Mouse (Mus musculus) left cerebral cortex, adult 8-10 months (tissue): Measurements from ENCODE around the gene Esp3. TPM values are rescaled to one million over a fixed set of nuclear protein-coding genes. Genes with fewer than 3 reads are reported as not detected.
"Not testable (repeated sequence)": the region's sequence is repeated elsewhere in the genome, so short reads cannot be mapped to it uniquely, and the experiment has no call there.

Source experiments
- DNase-seq, 2 experiments: peaks; one replicate each; pipeline ENCODE4 v3.0.0; 2022; ENCODE audit warnings: low spot score in 2 of 2
- total RNA-seq, 4 experiments: library from RNA; stranded (reverse); gene quantifications; 2 replicates each; pipeline ENCODE4 v1.2.4; 2022

Gene Esp3
- total RNA-seq: not detected

- DNase-seq: not testable (repeated sequence)
Measured at GRCm38 (mm10) chr17:40631775-40632174, at the start of gene Esp3. TSS of gene Esp3 (plus strand) at chr17:40632075.

DNA sequence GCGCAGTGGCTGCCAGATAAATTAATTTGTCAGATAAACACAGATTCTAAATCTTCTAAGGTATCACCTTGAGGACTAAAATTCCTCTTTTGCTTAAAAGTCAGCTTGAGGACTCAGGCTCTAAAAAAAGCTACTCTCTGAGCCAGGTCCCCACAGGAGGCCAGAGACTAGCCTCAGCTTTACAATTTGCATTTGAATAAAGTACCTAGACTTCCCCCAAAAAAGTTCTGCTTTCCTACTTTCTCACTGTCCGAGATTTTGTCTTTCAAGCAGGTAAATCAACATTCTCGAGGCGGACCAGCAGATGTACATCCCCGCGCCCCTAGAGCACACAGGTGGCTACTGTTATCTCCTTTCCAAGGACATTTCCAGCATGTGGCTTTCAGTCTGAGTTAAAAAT lies 48.0 kb upstream of the Esp3 start:
- DNase-seq: not testable (repeated sequence)

DNA sequence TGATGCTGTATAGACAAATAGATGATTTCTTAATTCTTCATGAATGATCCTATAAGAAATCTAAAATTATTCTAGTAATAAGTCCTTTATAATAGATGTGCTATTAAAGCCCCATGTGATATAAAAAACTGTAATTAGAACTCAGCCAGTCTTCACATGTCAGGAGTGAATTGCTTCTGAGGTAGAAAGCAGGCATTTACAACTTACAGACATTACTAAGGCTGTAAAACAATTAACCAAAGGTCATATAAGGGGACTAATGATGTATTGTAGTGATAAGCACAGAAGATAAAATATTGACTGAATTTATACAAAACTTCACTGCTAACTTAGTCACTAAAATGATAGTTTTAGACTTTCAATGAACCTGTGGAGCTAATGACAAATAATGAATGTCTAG lies 40.6 kb upstream of the Esp3 start:
- DNase-seq: no peak

DNA sequence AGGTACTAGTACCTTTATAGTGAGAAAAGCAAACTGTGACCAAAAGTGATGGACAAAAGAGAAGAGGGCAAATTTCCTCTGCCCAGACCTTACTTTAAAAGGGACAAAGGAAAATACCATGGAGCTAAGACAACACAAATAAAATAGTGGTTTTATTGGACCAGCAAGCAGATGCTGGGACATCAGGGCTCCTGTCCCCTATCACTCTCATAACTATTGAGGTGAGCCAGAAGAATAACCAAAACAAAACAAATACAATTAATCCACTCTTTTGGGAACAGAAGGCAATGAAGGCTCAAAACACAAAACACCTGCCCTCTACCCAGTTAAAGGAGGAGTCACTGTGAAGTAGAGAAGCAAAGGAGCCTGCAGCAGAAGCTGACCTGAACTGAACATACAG lies 33.6 kb upstream of the Esp3 start, which contains the start of gene Esp4:
TSS of gene Esp4 (plus strand) at position 301 of the 400 bp plus-strand sequence.
- no peak for DNase-seq

DNA sequence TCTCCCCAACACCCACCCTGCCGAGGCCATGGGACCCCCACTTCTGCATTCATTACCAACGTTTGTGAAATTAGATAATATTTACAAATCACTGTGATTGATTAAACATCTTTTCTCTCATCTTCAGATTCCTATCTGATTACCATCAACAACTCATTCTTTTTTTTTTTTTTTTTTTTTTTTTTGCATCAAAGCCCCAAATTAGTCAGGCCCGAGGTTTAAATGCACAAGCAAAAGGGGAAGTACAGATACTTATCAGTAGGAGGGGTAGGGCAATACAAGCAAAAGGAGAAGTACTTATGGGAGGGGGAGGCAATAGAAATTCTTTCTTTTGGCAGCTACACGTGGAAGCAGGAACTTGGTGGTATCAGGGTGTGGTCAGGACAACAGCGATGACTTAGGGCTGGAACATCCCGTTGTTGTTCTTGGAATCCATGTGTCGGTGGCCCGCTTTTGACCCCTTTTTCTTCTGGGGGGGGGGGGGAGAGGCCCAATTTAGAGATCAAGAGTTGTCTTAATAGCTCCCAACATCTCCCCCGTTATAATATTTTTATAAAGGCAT lies 30.3 kb downstream of the Esp3 start:
- DNase-seq: not testable (repeated sequence)

DNA sequence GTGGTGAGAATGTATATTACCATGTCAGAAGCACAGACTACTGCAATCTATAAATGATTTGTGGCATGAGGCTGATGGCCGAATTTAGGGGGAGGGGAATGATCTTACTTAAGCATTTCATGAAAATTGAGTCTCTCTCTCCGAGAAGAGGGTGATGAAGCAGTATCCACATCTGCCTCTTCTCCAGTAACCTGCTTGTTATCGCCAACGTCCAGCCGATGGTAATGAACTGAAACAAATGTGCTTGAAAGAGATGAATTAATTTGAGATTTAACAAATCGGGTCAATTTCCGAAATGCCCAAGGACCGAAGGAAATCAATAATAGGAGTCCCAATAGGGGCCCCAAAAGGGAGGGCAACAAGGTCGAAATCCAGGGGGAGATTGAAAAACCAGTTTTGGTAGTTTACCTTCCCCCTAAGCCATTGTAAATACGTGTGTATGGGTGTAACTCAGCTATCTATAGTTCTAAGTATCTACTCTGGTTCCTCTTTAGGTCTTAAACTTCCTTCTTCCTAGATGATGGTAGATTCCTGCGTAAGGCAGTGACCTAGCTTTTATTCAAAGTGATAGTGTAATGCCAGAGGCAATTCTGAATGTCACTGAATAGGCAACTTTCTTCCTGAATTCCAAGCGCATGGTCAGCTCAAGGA lies 31.4 kb downstream of the Esp3 start:
- DNase-seq: not testable (repeated sequence)

Other genes with a start within 250 kb of the Esp3 start
- not detected for gene Esp8, start 112.1 kb upstream of the Esp3 start, total RNA-seq
- gene Esp6, start 70.6 kb upstream of the Esp3 start, total RNA-seq: not detected
- gene Esp4, start 33.5 kb upstream of the Esp3 start, total RNA-seq: not detected
- gene Esp1, start 95.0 kb downstream of the Esp3 start, total RNA-seq: not detected
- gene Crisp2, start 174.9 kb downstream of the Esp3 start, total RNA-seq: not detected
- not detected for gene Rhag, start 179.1 kb downstream of the Esp3 start, total RNA-seq
- gene 9130008F23Rik, start 248.5 kb downstream of the Esp3 start, total RNA-seq: under 1 TPM in 1 of 4 experiments, not detected in 3; 0.26 TPM